Mouse (Mus musculus) kidney, embryonic 16.5 days (tissue): ENCODE data around the gene Cnksr1. TPM values are rescaled to one million over a fixed set of nuclear protein-coding genes. Genes with fewer than 3 reads are reported as not detected.

Experiments
- ATAC-seq: fragments of 200-750 bp; cut with Nextera tagmentation; 2 replicates; pipeline ENCODE4 v1.8.0; 2017; ENCODE audit warnings: moderate TSS enrichment; ENCODE audit not compliant: low FRiP score, low TSS enrichment
- H3K27ac ChIP-seq: fragments of 300-500 bp; sonication (generic); 2 replicates; pipeline ENCODE4 v1.5.1; 2014; ENCODE audit warnings: low read length
- H3K27me3 ChIP-seq: fragments of 300-500 bp; sonication (generic); 2 replicates; pipeline ENCODE4 v1.6.1; 2014; ENCODE audit warnings: low read length, control low read depth, mixed read lengths; ENCODE audit not compliant: insufficient read depth
- H3K36me3 ChIP-seq: fragments of 300-500 bp; sonication (generic); 2 replicates; pipeline ENCODE4 v1.6.1; 2014; ENCODE audit warnings: low read length, control low read depth, mixed read lengths; ENCODE audit not compliant: insufficient read depth
- H3K4me1 ChIP-seq: fragments of 300-500 bp; sonication (generic); 2 replicates; pipeline ENCODE4 v1.6.1; 2014; ENCODE audit warnings: low read length, control low read depth, mixed read lengths; ENCODE audit not compliant: insufficient read depth
- H3K4me2 ChIP-seq: fragments of 300-500 bp; sonication (generic); replicated peaks from 2 replicates; pipeline ENCODE4 v1.6.1; 2014; ENCODE audit warnings: low read depth, low read length
- H3K4me3 ChIP-seq: fragments of 300-500 bp; sonication (generic); 2 replicates; pipeline ENCODE4 v1.5.1; 2014; ENCODE audit warnings: mild to moderate bottlenecking, low read length
- H3K9ac ChIP-seq: fragments of 300-500 bp; sonication (generic); replicated peaks from 2 replicates; pipeline ENCODE4 v1.6.1; 2014; ENCODE audit warnings: low read length
- H3K9me3 ChIP-seq: fragments of 300-500 bp; sonication (generic); 2 replicates; pipeline ENCODE4 v1.6.1; 2016; ENCODE audit warnings: low read length, control low read depth
- WGBS: fragments of 180-500 bp; shearing (Covaris S2); extraction: QIAGEN DNeasy Blood & Tissue Kit; methylation state at CpG from one replicate; pipeline ENCODE4 v1.1.7; 2014; 5-methylcytosine and 5-hydroxymethylcytosine counted together
- polyA plus RNA-seq: library from polyadenylated mRNA; unstranded; fragments of >200 nt; fragmentation: Nextera tagmentation; extraction: Ambion mirVana; gene quantifications from 2 replicates; pipeline ENCODE4 v1.2.1, GENCODE M21; 2015

Gene Cnksr1
- polyA plus RNA-seq, 1 experiment from 2014 or later, result 9.6 TPM

- no peak overlapping the region for H3K9ac ChIP-seq
- peaks cover 7% of the 10 kb centered on the region; the same call in 1 of the 2 replicates for H3K4me1 ChIP-seq
- peak overlapping the region; percentile 56 for H3K27ac ChIP-seq
- 0 out of 2 replicates have a peak, but pooled peaks have one; percentile 27 for ATAC-seq
- no peak overlapping the region for H3K4me2 ChIP-seq
- WGBS, result 12% methylated on average over 6 of the region's 6 CpGs
- no peaks in the 10 kb centered on the region for H3K9me3 ChIP-seq
- H3K27me3 ChIP-seq, result no peaks in the 10 kb centered on the region
- H3K4me3 ChIP-seq, result no peak overlapping the region
- H3K36me3 ChIP-seq, result no peaks in the 10 kb centered on the region
Observed at GRCm38 (mm10) chr4:134206488-134207053, 31.6 kb downstream of the Cnksr1 start.

DNA sequence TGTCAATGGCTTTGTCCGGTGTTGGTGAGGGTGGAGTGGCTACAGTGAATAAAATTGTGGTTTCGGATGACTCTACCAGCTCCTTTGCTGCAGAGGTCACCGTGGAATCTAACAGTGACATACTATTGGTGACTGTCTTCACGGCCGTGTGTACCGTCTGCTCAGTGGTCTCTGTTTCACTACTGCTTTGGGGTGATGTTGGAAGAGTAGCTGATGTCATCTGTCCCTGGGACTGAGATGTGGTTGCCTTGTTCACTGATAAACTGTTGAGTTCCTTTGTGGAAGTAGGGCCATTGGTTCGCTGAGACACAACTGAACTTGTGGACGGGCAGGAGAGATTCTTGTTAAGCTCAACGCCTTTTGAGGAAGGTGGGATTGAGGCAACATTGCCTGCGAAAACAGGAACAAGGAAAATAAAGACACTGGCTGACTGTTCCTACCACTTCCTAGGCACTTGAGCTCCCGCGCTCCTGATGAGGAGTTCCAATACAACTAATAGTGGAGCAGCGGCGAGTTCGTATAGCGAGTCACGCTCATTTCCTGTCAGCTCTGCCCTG, 34.8 kb downstream of the Cnksr1 start:
- WGBS, result 67% methylated on average over 17 of the region's 17 CpGs
- Histone ChIP-seq H3K4me1 (peaks cover 7% of the 10 kb centered on the region; the same call in 1 of the 2 replicates), H3K36me3 (no peaks in the 10 kb centered on the region), H3K4me2 (no peak overlapping the region), H3K27me3 (no peaks in the 10 kb centered on the region), H3K9me3 (no peaks in the 10 kb centered on the region), H3K9ac (no peak overlapping the region), H3K27ac (no peak overlapping the region), H3K4me3 (no peak overlapping the region)
- ATAC-seq, result no peak

- no peak within 1 kb of the TSS for H3K4me3 ChIP-seq
- H3K4me2 ChIP-seq, result no peak within 1 kb of the TSS
- H3K36me3 ChIP-seq, result no peaks in the 10 kb centered on the region
- no peak within 1 kb of the TSS for H3K9ac ChIP-seq
- WGBS, result 96% methylated on average over 4 of the region's 4 CpGs
- H3K27me3 ChIP-seq, result no peaks in the 10 kb centered on the region
- no peaks in the 10 kb centered on the region for H3K9me3 ChIP-seq
- no peak within 1 kb of the TSS for H3K27ac ChIP-seq
- ATAC-seq, result no peak
- peaks cover 7% of the 10 kb centered on the region; the same call in 1 of the 2 replicates for H3K4me1 ChIP-seq
Observed at GRCm38 (mm10) chr4:134202904-134203303, 35.3 kb downstream of the Cnksr1 start, which contains the start of gene Gm7534. TSS of gene Gm7534 (minus strand) at chr4:134203004.

- H3K4me2 ChIP-seq, result no peak overlapping the region
- no peak overlapping the region for H3K9ac ChIP-seq
- 81% methylated on average over 2 of the region's 2 CpGs for whole genome bisulfite sequencing
- no peak for ATAC-seq
- no peaks in the 10 kb centered on the region for H3K4me1 ChIP-seq
- no peaks in the 10 kb centered on the region for H3K9me3 ChIP-seq
- no peaks in the 10 kb centered on the region for H3K36me3 ChIP-seq
- no peak overlapping the region for H3K4me3 ChIP-seq
- H3K27me3 ChIP-seq, result no peaks in the 10 kb centered on the region
- H3K27ac ChIP-seq, result no peak overlapping the region
Observed at GRCm38 (mm10) chr4:134199371-134199770, 38.8 kb downstream of the Cnksr1 start.

DNA sequence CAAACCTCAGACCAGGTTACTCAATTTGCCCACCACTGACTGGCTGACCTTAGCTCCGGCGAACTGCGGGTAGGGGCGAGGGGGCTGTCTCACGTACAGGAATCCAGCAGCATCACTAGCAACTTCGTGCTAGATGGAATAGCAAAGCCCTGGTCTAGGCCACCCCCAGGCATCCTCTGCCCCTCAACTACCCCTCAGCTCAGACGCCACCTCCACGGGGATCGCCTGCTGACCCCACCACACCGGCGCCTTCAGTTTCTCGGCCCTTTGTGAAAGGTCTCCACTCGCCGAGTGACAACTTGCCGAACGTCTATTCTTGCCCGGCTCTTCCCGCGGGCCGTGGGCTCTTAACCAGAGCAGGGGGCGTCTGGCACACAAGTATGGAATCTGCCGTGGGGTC, 51.9 kb downstream of the Cnksr1 start:
- Histone ChIP-seq H3K4me1 (peaks cover 9% of the 10 kb centered on the region), H3K9ac (peak overlapping the region; percentile 79), H3K27ac (peak overlapping the region; percentile 39; the same call in 1 of the 2 replicates), H3K9me3 (no peaks in the 10 kb centered on the region), H3K4me2 (peak overlapping the region; percentile 81), H3K4me3 (peak overlapping the region; percentile 72), H3K27me3 (no peaks in the 10 kb centered on the region), H3K36me3 (no peaks in the 10 kb centered on the region)
- 0% methylated on average over 22 of the region's 22 CpGs for WGBS
- peak; percentile 5; the same call in 1 of the 2 replicates for ATAC-seq

GRCm38 (mm10) chr4:134185569-134185968, 52.6 kb downstream of the Cnksr1 start:
- peak overlapping the region; percentile 81 for H3K4me2 ChIP-seq
- no peaks in the 10 kb centered on the region for H3K36me3 ChIP-seq
- H3K4me3 ChIP-seq, result peak overlapping the region; percentile 72
- H3K9ac ChIP-seq, result peak overlapping the region; percentile 79
- WGBS, result 69% methylated on average over 3 of the region's 3 CpGs
- ATAC-seq, result no peak
- H3K27ac ChIP-seq, result no peak overlapping the region
- H3K4me1 ChIP-seq, result peaks cover 9% of the 10 kb centered on the region
- no peaks in the 10 kb centered on the region for H3K27me3 ChIP-seq
- no peaks in the 10 kb centered on the region for H3K9me3 ChIP-seq

GRCm38 (mm10) chr4:134183711-134184110, 54.5 kb downstream of the Cnksr1 start:
- WGBS, result 69% methylated on average over 3 of the region's 3 CpGs
- Histone ChIP-seq H3K9ac (no peak overlapping the region), H3K9me3 (no peaks in the 10 kb centered on the region)

DNA sequence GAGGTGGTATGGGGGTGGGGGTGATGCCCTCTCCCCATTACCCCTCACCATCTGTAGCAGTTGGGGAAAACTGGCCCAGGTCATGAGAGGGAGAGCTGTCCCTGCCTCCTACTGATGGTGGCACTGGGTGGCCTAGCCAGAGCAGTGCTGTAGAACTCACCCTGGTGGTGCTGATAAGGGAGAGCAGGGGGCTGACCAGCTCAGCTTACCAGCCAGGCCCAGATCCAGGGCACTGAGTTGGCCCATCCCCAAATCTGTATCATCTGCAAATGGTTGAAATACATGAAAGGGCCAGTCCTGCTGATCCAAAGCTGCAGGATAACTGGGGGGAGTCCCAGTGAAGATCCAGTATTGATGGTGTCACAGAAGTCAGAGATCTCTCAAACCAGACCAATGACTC, 56.4 kb downstream of the Cnksr1 start:
- Histone ChIP-seq H3K9ac (no peak overlapping the region), H3K36me3 (no peaks in the 10 kb centered on the region)
- ATAC-seq, result no peak

More at GRCm38 (mm10) chr4:134183711-134184110, 54.5 kb downstream of the Cnksr1 start:
- H3K27ac ChIP-seq, result no peak overlapping the region
- H3K4me3 ChIP-seq, result no peak overlapping the region
- H3K36me3 ChIP-seq, result no peaks in the 10 kb centered on the region
- no peak overlapping the region for H3K4me2 ChIP-seq
- peaks cover 9% of the 10 kb centered on the region for H3K4me1 ChIP-seq
- H3K27me3 ChIP-seq, result no peaks in the 10 kb centered on the region
- no peak for ATAC-seq

DNA sequence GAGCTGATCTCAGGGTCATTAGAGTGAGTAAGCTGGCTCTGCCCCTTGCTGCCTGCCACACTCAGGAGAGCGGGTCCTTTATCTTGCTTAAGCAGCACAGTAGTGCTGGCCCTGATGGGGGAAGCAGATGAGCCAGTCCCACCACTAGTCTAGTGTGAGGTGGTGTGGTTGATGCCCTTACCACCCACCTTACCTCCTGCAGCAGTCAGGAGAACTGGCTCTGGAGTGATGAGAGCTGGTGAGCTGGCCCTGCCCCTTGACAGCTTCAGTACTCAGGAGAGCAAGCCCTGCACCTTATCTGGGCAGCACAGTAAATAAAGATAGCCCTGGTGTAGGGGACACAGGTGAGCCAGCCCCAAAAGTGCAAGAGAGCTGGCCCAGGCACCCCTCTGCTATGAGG, 57.1 kb downstream of the Cnksr1 start:
- no peaks in the 10 kb centered on the region for H3K9me3 ChIP-seq
- WGBS, result 100% methylated on average over 1 of the region's 1 CpGs
- H3K4me3 ChIP-seq, result no peak overlapping the region
- no peak overlapping the region for H3K4me2 ChIP-seq
- H3K36me3 ChIP-seq, result no peaks in the 10 kb centered on the region
- H3K27me3 ChIP-seq, result no peaks in the 10 kb centered on the region
- no peak overlapping the region for H3K27ac ChIP-seq
- peaks cover 9% of the 10 kb centered on the region for H3K4me1 ChIP-seq
- no peak overlapping the region for H3K9ac ChIP-seq
- peak; percentile 49; the same call in 1 of the 2 replicates for ATAC-seq

More for the DNA sequence above, 56.4 kb downstream of the Cnksr1 start:
- Histone ChIP-seq H3K4me3 (no peak overlapping the region), H3K27me3 (no peaks in the 10 kb centered on the region), H3K27ac (no peak overlapping the region), H3K4me1 (peaks cover 9% of the 10 kb centered on the region), H3K9me3 (no peaks in the 10 kb centered on the region), H3K4me2 (no peak overlapping the region)
